Mouse (Mus musculus) limb, embryonic 10.5 days (tissue): ENCODE measurements around the gene Ap2a2. TPM values are rescaled to one million over a fixed set of nuclear protein-coding genes. Genes with fewer than 3 reads are reported as not detected.

Source experiments
- DNase-seq: peaks from one replicate; pipeline ENCODE4 v3.0.0-alpha.2; 2017; ENCODE audit warnings: low spot score
- H3K27ac ChIP-seq: fragments of 300-500 bp; sonication (generic); 2 replicates; pipeline ENCODE4 v1.5.1; 2016; ENCODE audit warnings: mild to moderate bottlenecking
- H3K27me3 ChIP-seq: fragments of 300-500 bp; sonication (generic); 2 replicates; pipeline ENCODE4 v1.6.1; 2016; ENCODE audit warnings: low read depth, mild to moderate bottlenecking; ENCODE audit not compliant: poor library complexity, severe bottlenecking
- H3K36me3 ChIP-seq: fragments of 300-500 bp; sonication (generic); 2 replicates; pipeline ENCODE4 v1.6.1; 2016; ENCODE audit warnings: mild to moderate bottlenecking, moderate library complexity
- H3K4me1 ChIP-seq: fragments of 300-500 bp; sonication (generic); 2 replicates; pipeline ENCODE4 v1.6.1; 2016
- H3K4me3 ChIP-seq: fragments of 300-500 bp; sonication (generic); 2 replicates; pipeline ENCODE4 v1.5.1; 2016; ENCODE audit warnings: mild to moderate bottlenecking, moderate library complexity
- H3K9me3 ChIP-seq: fragments of 300-500 bp; sonication (generic); replicated peaks from 2 replicates; pipeline ENCODE4 v1.6.1; 2016; ENCODE audit warnings: mild to moderate bottlenecking
- WGBS: fragments of 180-500 bp; shearing (Covaris S2); methylation state at CpG from one replicate; pipeline ENCODE4 v1.1.7; 2016; 5-methylcytosine and 5-hydroxymethylcytosine counted together
- polyA plus RNA-seq: library from polyadenylated mRNA; unstranded; fragments of >200 nt; fragmentation: Nextera tagmentation; extraction: Ambion mirVana; gene quantifications from 2 replicates; pipeline ENCODE4 v1.2.1, GENCODE M21; 2016

Ap2a2 gene
- polyA plus RNA-seq, 1 experiment from 2014 or later = 92.5 TPM

DNA sequence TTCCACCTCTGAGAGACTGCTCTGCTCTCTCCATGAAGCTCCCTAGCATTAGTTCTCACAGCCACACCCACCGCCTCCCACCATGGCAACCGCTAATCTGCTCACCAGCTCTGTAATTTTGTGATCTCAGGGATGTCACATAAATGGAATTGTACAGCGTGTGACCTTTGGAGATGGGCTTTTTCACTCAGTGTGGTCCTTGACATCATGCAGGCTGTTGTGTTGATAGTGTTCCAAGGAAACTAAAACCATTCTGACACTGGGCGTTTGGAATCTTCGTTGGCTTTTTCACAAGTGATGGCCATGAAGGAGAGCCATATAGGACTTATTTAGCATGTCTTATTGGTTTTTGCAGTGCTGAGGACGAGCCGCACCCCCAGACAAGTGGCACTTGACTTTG lies 4.6 kb downstream of the Ap2a2 start:
- H3K9me3 ChIP-seq = no peaks in the 10 kb centered on the region
- H3K27me3 ChIP-seq = no peaks in the 10 kb centered on the region
- 85% methylated on average over 7 of the region's 7 CpGs for WGBS
- H3K4me3 ChIP-seq = no peak overlapping the region
- H3K36me3 ChIP-seq = peaks cover 13% of the 10 kb centered on the region; the same call in 1 of the 2 replicates
- H3K27ac ChIP-seq = no peak overlapping the region
- H3K4me1 ChIP-seq = peaks cover 25% of the 10 kb centered on the region
- no peak for DNase-seq

DNA sequence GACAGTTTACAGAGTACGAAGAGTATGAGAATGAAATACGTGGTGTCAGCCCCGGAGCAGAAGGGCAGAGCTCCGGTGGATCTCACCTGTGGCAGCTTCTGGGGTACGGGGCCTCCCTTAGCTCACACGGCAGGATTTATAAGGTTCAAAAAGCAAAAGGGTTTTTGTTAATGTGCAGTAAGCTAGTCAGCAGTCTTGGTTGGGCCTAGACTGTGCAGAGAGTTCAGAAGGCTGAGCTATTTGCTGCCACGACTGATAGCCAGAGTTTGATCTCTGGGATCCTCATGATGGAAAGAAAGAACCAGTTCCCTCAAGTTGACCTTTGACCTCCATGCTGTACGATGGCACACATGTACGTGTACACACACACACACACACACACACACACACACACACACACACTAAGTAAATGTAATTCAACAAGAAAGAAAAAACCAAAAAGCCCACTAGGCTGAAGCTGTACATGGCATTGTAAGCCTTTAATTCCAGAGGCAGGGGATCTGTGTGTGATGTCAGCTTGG lies 7.4 kb downstream of the Ap2a2 start:
- Histone ChIP-seq H3K27ac (no peak overlapping the region), H3K4me1 (peaks cover 5% of the 10 kb centered on the region), H3K4me3 (no peak overlapping the region), H3K9me3 (no peaks in the 10 kb centered on the region), H3K27me3 (no peaks in the 10 kb centered on the region), H3K36me3 (peaks cover 13% of the 10 kb centered on the region; the same call in 1 of the 2 replicates)
- DNase-seq = no peak
- WGBS = 88% methylated on average over 9 of the region's 9 CpGs

- 98% methylated on average over 3 of the region's 3 CpGs for WGBS
- no peak for DNase-seq
- Histone ChIP-seq H3K9me3 (no peaks in the 10 kb centered on the region), H3K4me1 (no peaks in the 10 kb centered on the region), H3K4me3 (no peak overlapping the region), H3K27me3 (no peaks in the 10 kb centered on the region), H3K27ac (no peak overlapping the region), H3K36me3 (peaks cover 7% of the 10 kb centered on the region; the same call in 1 of the 2 replicates)
Measured at GRCm38 (mm10) chr7:141569916-141570315, 7.9 kb downstream of the Ap2a2 start.

- 90% methylated on average over 4 of the region's 4 CpGs for WGBS
- no peak overlapping the region for H3K27ac ChIP-seq
- H3K27me3 ChIP-seq = no peaks in the 10 kb centered on the region
- DNase-seq = no peak
- H3K9me3 ChIP-seq = no peaks in the 10 kb centered on the region
- 0 out of 2 replicates have a peak, but pooled peaks cover 2% of the 10 kb centered on the region for H3K36me3 ChIP-seq
- no peak overlapping the region for H3K4me3 ChIP-seq
- H3K4me1 ChIP-seq = no peaks in the 10 kb centered on the region
Measured at GRCm38 (mm10) chr7:141570625-141571295, 8.8 kb downstream of the Ap2a2 start.

DNA sequence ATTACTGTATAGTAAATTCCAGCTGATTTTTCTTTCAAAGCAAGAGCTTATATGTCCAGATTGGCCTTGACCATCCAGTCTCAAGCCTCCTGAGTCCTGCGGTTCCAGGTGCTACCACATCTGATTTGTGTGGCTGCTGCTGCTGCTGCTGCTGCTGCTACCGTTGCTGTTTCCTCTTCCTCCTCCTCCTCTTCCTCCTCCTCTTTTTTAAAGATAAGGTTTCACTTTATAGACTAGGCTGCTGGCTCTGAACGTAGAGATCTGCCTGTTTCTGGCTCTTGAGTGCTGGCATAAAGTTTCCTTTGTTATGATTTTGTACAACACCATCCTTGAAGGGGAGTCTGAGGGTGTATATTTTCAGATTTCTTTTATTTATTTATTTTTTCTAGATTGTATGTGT lies 12.1 kb downstream of the Ap2a2 start:
- no peaks in the 10 kb centered on the region for H3K36me3 ChIP-seq
- no peak overlapping the region for H3K27ac ChIP-seq
- WGBS = 89% methylated on average over 3 of the region's 3 CpGs
- H3K9me3 ChIP-seq = no peaks in the 10 kb centered on the region
- H3K4me1 ChIP-seq = no peaks in the 10 kb centered on the region
- no peak overlapping the region for H3K4me3 ChIP-seq
- H3K27me3 ChIP-seq = no peaks in the 10 kb centered on the region
- no peak for DNase-seq

DNA sequence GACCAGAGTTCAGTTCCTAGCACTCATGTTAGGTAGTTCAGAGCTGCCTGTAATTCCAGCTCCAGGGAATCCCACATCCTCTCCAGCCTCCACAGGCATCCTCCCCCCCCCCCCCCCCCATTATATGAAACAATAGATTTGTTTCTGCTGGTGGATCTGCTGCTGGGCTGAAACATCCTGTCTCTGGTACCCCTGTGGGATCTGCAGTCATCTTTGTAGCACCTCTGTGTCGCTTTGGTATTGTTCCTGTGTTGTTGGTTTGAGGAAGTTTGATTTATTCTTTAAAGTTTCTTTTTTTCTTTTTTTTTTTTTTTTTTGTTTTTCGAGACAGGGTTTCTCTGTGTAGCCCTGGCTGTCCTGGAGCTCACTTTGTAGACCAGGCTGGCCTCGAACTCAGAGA lies 13.5 kb downstream of the Ap2a2 start:
- DNase-seq = no peak
- H3K4me3 ChIP-seq = no peak overlapping the region

GRCm38 (mm10) chr7:141577801-141578200 lies 15.8 kb downstream of the Ap2a2 start:
- no peak overlapping the region for H3K27ac ChIP-seq
- H3K27me3 ChIP-seq = no peaks in the 10 kb centered on the region
- H3K9me3 ChIP-seq = no peaks in the 10 kb centered on the region
- DNase-seq = no peak
- peaks cover 9% of the 10 kb centered on the region for H3K36me3 ChIP-seq
- WGBS = 90% methylated on average over 3 of the region's 3 CpGs
- no peak overlapping the region for H3K4me3 ChIP-seq
- no peaks in the 10 kb centered on the region; the same call in 1 of the 2 replicates for H3K4me1 ChIP-seq

More for the DNA sequence above, 13.5 kb downstream of the Ap2a2 start:
- WGBS = 92% methylated on average over 3 of the region's 3 CpGs
- Histone ChIP-seq H3K9me3 (no peaks in the 10 kb centered on the region), H3K36me3 (peaks cover 2% of the 10 kb centered on the region; the same call in 1 of the 2 replicates), H3K27ac (no peak overlapping the region), H3K27me3 (no peaks in the 10 kb centered on the region), H3K4me1 (no peaks in the 10 kb centered on the region; the same call in 1 of the 2 replicates)

DNA sequence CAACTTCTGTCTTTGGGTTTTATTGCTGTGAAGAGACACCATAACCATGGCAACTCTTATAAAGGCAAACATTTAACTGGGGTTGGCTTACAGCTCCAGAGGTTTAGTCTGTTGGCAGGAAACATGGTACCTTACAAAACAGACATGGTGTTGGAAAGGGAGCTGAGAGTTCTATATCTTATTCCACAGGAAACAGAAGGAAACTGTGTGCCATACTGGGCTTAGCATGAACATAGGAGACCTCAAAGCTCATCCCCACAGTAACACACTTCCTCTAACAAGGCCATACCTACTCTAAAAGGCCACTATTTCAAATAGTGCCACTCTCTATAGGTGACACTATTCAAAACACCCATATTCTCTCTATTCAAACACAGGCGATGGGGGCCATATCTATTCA lies 16.5 kb downstream of the Ap2a2 start:
- no peaks in the 10 kb centered on the region for H3K9me3 ChIP-seq
- H3K27ac ChIP-seq = no peak overlapping the region
- no peak for DNase-seq
- WGBS = 95% methylated on average over 1 of the region's 1 CpGs
- no peaks in the 10 kb centered on the region for H3K27me3 ChIP-seq
- no peak overlapping the region for H3K4me3 ChIP-seq
- peaks cover 9% of the 10 kb centered on the region for H3K36me3 ChIP-seq
- no peaks in the 10 kb centered on the region; the same call in 1 of the 2 replicates for H3K4me1 ChIP-seq

DNA sequence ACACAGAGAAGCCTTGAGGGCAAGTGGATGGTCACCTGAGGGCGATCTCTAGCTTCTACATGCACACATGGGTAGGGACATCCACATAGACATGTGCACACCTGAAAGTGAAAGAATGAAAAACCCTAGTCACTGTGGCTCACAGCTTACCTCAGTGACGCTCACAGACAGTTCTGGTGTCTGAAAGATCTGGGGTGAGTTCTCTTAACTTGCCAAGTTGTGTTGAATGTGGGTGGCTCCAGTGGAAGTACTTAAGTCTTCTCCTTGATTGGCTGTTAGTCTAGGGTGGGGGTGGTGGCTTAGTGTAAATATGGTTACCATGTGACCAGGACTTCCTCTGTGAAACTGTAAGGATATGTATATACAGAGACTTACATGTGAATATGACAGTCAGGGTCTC lies 17.0 kb downstream of the Ap2a2 start:
- Histone ChIP-seq H3K4me3 (no peak overlapping the region), H3K27me3 (no peaks in the 10 kb centered on the region), H3K27ac (no peak overlapping the region), H3K9me3 (no peaks in the 10 kb centered on the region), H3K36me3 (peaks cover 9% of the 10 kb centered on the region), H3K4me1 (no peaks in the 10 kb centered on the region; the same call in 1 of the 2 replicates)
- no peak for DNase-seq
- 93% methylated on average over 2 of the region's 2 CpGs for WGBS

- no peak for DNase-seq
- 78% methylated on average over 7 of the region's 7 CpGs for WGBS
- Histone ChIP-seq H3K36me3 (peaks cover 14% of the 10 kb centered on the region), H3K4me1 (no peaks in the 10 kb centered on the region; the same call in 1 of the 2 replicates), H3K4me3 (no peak overlapping the region), H3K27me3 (no peaks in the 10 kb centered on the region), H3K9me3 (no peaks in the 10 kb centered on the region), H3K27ac (no peak overlapping the region)
Measured at GRCm38 (mm10) chr7:141581323-141581722, 19.4 kb downstream of the Ap2a2 start.

DNA sequence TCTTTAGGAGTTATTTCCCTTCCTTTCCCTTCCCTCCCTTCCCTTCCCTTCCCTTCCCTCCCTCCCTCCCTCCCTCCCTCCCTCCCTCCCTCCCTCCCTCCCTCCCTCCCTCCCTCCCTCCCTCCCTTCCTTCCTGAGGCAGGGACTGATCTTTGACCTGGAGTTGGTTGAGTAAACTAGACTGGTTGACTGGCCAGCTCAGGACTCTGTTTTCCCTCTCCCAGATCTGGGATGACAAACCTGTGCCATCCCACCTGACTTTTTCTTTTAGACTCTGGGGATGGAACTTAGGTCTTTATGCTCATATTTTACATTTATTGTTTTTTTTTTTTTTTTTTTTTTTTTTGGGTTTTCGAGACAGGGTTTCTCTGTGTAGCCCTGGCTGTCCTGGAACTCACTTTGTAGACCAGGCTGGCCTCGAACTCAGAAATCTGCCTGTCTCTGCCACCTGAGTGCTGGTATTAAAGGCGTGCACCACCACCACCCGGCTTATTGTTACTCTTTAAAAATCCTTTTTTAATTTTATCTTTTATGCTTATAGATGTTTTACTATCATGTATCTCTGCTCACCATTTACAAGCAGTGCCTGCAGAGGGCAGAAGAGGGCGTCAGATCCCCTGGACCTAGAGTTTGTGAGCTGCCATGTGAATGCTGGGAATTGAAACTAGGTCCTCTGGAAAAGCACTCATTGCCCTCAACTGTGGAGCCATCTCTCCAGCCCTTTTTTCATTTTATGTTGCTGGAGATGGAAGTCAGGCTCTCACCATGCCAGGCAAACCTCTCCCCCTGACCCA lies 22.3 kb downstream of the Ap2a2 start:
- H3K27me3 ChIP-seq = no peaks in the 10 kb centered on the region
- 93% methylated on average over 4 of the region's 5 CpGs for WGBS
- H3K36me3 ChIP-seq = peaks cover 23% of the 10 kb centered on the region
- no peak overlapping the region for H3K27ac ChIP-seq
- DNase-seq = no peak
- H3K4me3 ChIP-seq = no peak overlapping the region
- no peaks in the 10 kb centered on the region; the same call in 1 of the 2 replicates for H3K4me1 ChIP-seq
- no peaks in the 10 kb centered on the region for H3K9me3 ChIP-seq

DNA sequence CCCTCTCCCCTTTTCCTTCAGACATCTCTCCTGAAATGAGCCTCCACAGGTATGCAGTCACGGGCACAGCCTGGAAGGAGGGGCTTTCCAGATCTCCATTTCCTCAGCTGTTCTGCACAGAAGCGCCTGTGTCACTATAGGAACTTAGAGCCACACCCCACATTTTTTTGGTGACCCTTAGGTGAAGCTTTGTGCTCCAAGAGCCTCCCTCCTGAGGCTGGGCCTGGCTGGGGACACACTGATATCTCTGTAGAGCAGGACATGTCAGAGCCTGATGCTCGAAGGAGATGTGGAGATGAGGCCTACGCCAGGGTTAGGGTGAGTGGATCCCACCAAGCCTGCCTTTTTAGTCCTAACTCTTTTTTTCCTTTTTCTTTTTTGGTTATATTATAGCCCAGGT lies 23.3 kb downstream of the Ap2a2 start:
- 80% methylated on average over 4 of the region's 4 CpGs for WGBS
- Histone ChIP-seq H3K36me3 (peaks cover 29% of the 10 kb centered on the region), H3K27me3 (no peaks in the 10 kb centered on the region), H3K4me1 (no peaks in the 10 kb centered on the region; the same call in 1 of the 2 replicates), H3K27ac (no peak overlapping the region), H3K9me3 (no peaks in the 10 kb centered on the region), H3K4me3 (no peak overlapping the region)
- no peak for DNase-seq

DNA sequence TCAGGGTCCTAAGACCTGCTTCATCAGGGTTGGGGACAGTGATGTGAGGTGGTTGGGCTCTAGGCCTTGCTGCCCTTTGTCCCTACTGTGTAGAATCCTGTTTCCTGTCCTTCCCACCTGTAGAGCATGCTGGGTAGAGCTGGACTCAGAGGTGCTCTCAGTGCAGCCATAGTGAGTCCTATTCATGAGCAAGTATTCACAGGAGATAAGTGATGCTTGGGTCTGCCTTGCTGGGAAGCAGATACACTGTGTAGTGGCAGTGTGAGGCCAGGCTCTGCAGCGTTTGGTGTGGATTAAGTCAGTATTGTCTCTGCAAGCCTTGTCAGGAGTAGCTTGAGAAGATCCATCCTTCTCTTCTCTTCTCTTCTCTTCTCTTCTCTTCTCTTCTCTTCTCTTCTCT lies 23.9 kb downstream of the Ap2a2 start:
- no peak for DNase-seq
- no peaks in the 10 kb centered on the region for H3K9me3 ChIP-seq
- H3K36me3 ChIP-seq = peaks cover 35% of the 10 kb centered on the region
- no peaks in the 10 kb centered on the region for H3K4me1 ChIP-seq
- H3K4me3 ChIP-seq = no peak overlapping the region
- 92% methylated on average over 1 of the region's 1 CpGs for WGBS
- H3K27ac ChIP-seq = no peak overlapping the region
- no peaks in the 10 kb centered on the region for H3K27me3 ChIP-seq
